Mouse (Mus musculus): ENCODE results near the gene Cd93. TPM values are rescaled to one million over a fixed set of nuclear protein-coding genes. Genes with fewer than 3 reads are reported as not detected.

Cd93 gene
- polyA plus RNA-seq, 1 experiment from 2014 or later: 7.5 TPM

- Histone ChIP-seq H3K4me1 (replicated peaks; ENCODE audit: control insufficient read depth, insufficient read depth, low read length) (no peaks in the 10 kb centered on the region), H3K9me3 (ENCODE audit: control insufficient read depth, low read length) (no peaks in the 10 kb centered on the region), H3K27me3 (ENCODE audit: control insufficient read depth, insufficient read depth, low read length) (no peaks in the 10 kb centered on the region), H3K9ac (ENCODE audit: low read depth, low read length) (no peak overlapping the region), H3K4me2 (replicated peaks; ENCODE audit: low read depth, low read length) (no peak overlapping the region), H3K4me3 (ENCODE audit: low read depth, low read length) (no peak overlapping the region), H3K27ac (ENCODE audit: low read depth, low read length) (no peak overlapping the region), H3K36me3 (ENCODE audit: control insufficient read depth, insufficient read depth, low read length) (no peaks in the 10 kb centered on the region)
- DNase-seq (ENCODE audit: low spot score) (no peak), ATAC-seq (ENCODE audit: low FRiP score) (no peak)
- WGBS: 79% methylated on average over 3 of the region's 3 CpGs
These were observed 24.2 kb downstream of the Cd93 start for GRCm38 (mm10) chr2:148419151-148419550.

- ATAC-seq (ENCODE audit: low FRiP score) (no peak), DNase-seq (ENCODE audit: low spot score) (no peak)
- H3K9ac ChIP-seq (ENCODE audit: low read depth, low read length): no peak overlapping the region
- no peaks in the 10 kb centered on the region for H3K36me3 ChIP-seq (ENCODE audit: control insufficient read depth, insufficient read depth, low read length)
- peaks cover 12% of the 10 kb centered on the region for H3K4me1 ChIP-seq (replicated peaks; ENCODE audit: control insufficient read depth, insufficient read depth, low read length)
- 91% methylated on average over 1 of the region's 1 CpGs for WGBS
- H3K4me3 ChIP-seq (ENCODE audit: low read depth, low read length): no peak overlapping the region
- H3K9me3 ChIP-seq (ENCODE audit: control insufficient read depth, low read length): no peaks in the 10 kb centered on the region
- H3K27me3 ChIP-seq (ENCODE audit: control insufficient read depth, insufficient read depth, low read length): peaks cover 36% of the 10 kb centered on the region
- no peak overlapping the region for H3K4me2 ChIP-seq (replicated peaks; ENCODE audit: low read depth, low read length)
- no peak overlapping the region for H3K27ac ChIP-seq (ENCODE audit: low read depth, low read length)
These were observed 33.5 kb downstream of the Cd93 start for GRCm38 (mm10) chr2:148409821-148410220.

GRCm38 (mm10) chr2:148409141-148409540 is 34.2 kb downstream of the Cd93 start:
- H3K27me3 ChIP-seq (ENCODE audit: control insufficient read depth, insufficient read depth, low read length): peaks cover 37% of the 10 kb centered on the region
- no peak overlapping the region for H3K27ac ChIP-seq (ENCODE audit: low read depth, low read length)
- no peak overlapping the region for H3K4me2 ChIP-seq (replicated peaks; ENCODE audit: low read depth, low read length)
- no peaks in the 10 kb centered on the region for H3K36me3 ChIP-seq (ENCODE audit: control insufficient read depth, insufficient read depth, low read length)
- peak; percentile 76 for ATAC-seq (ENCODE audit: low FRiP score)
- WGBS: 22% methylated on average over 9 of the region's 9 CpGs
- H3K4me1 ChIP-seq (replicated peaks; ENCODE audit: control insufficient read depth, insufficient read depth, low read length): peaks cover 12% of the 10 kb centered on the region
- H3K4me3 ChIP-seq (ENCODE audit: low read depth, low read length): no peak overlapping the region
- no peaks in the 10 kb centered on the region for H3K9me3 ChIP-seq (ENCODE audit: control insufficient read depth, low read length)
- DNase-seq (ENCODE audit: low spot score): peak; percentile 74
- H3K9ac ChIP-seq (ENCODE audit: low read depth, low read length): no peak overlapping the region

DNA sequence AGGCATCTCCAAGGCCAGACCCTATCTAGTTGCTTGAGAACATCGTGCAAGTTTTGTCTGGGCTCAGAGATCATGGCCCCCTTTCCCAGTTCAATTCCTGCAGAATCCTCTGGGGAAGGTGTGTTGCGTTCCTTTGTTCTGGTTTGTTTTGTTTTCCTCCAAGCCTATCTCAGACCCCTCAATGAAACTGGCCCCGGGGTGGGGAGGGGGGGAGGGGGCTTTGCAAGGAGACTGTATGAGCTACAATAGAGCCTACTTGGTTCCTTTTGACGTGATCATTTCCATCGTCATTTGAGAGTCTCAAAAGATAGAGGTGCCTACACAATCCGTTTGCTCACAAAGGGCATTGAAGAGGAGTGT is 34.6 kb downstream of the Cd93 start:
- H3K27me3 ChIP-seq (ENCODE audit: control insufficient read depth, insufficient read depth, low read length): peaks cover 37% of the 10 kb centered on the region

GRCm38 (mm10) chr2:148407870-148408760 is 35.2 kb downstream of the Cd93 start, which contains the start of gene Thbd:
Gene Thbd, minus strand, starts transcription at chr2:148408188.
- Histone ChIP-seq H3K27ac (ENCODE audit: low read depth, low read length) (no peak within 1 kb of the TSS), H3K4me1 (replicated peaks; ENCODE audit: control insufficient read depth, insufficient read depth, low read length) (peaks cover 12% of the 10 kb centered on the region), H3K4me2 (replicated peaks; ENCODE audit: low read depth, low read length) (peak within 1 kb of the TSS; percentile 59), H3K4me3 (ENCODE audit: low read depth, low read length) (peak within 1 kb of the TSS; percentile 34), H3K9ac (ENCODE audit: low read depth, low read length) (peak within 1 kb of the TSS; percentile 40), H3K9me3 (ENCODE audit: control insufficient read depth, low read length) (no peaks in the 10 kb centered on the region), H3K36me3 (ENCODE audit: control insufficient read depth, insufficient read depth, low read length) (no peaks in the 10 kb centered on the region), H3K27me3 (ENCODE audit: control insufficient read depth, insufficient read depth, low read length) (peaks cover 37% of the 10 kb centered on the region)
- WGBS: 3% methylated on average over 35 of the region's 35 CpGs
- ATAC-seq (ENCODE audit: low FRiP score) (peak; percentile 62), DNase-seq (ENCODE audit: low spot score) (peak; percentile 36)

More for the DNA sequence above, 34.6 kb downstream of the Cd93 start:
- H3K4me3 ChIP-seq (ENCODE audit: low read depth, low read length): no peak overlapping the region
- DNase-seq (ENCODE audit: low spot score) (no peak), ATAC-seq (ENCODE audit: low FRiP score) (peak; percentile 42; the same call in 1 of the 2 replicates)
- H3K9me3 ChIP-seq (ENCODE audit: control insufficient read depth, low read length): no peaks in the 10 kb centered on the region
- H3K4me2 ChIP-seq (replicated peaks; ENCODE audit: low read depth, low read length): no peak overlapping the region
- no peak overlapping the region for H3K27ac ChIP-seq (ENCODE audit: low read depth, low read length)
- peaks cover 12% of the 10 kb centered on the region for H3K4me1 ChIP-seq (replicated peaks; ENCODE audit: control insufficient read depth, insufficient read depth, low read length)
- WGBS: 14% methylated on average over 6 of the region's 6 CpGs
- no peaks in the 10 kb centered on the region for H3K36me3 ChIP-seq (ENCODE audit: control insufficient read depth, insufficient read depth, low read length)
- H3K9ac ChIP-seq (ENCODE audit: low read depth, low read length): no peak overlapping the region

- Histone ChIP-seq H3K4me3 (ENCODE audit: low read depth, low read length) (peak overlapping the region; percentile 34), H3K9ac (ENCODE audit: low read depth, low read length) (peak overlapping the region; percentile 40), H3K36me3 (ENCODE audit: control insufficient read depth, insufficient read depth, low read length) (no peaks in the 10 kb centered on the region), H3K4me1 (replicated peaks; ENCODE audit: control insufficient read depth, insufficient read depth, low read length) (peaks cover 12% of the 10 kb centered on the region), H3K9me3 (ENCODE audit: control insufficient read depth, low read length) (no peaks in the 10 kb centered on the region), H3K4me2 (replicated peaks; ENCODE audit: low read depth, low read length) (peak overlapping the region; percentile 59), H3K27ac (ENCODE audit: low read depth, low read length) (no peak overlapping the region), H3K27me3 (ENCODE audit: control insufficient read depth, insufficient read depth, low read length) (peaks cover 37% of the 10 kb centered on the region)
- 6% methylated on average over 55 of the region's 55 CpGs for WGBS
- DNase-seq (ENCODE audit: low spot score) (peak; percentile 63), ATAC-seq (ENCODE audit: low FRiP score) (peak; percentile 58)
These were observed 36.1 kb downstream of the Cd93 start for GRCm38 (mm10) chr2:148406971-148407869.

GRCm38 (mm10) chr2:148406160-148406970 is 37.0 kb downstream of the Cd93 start:
- H3K9me3 ChIP-seq (ENCODE audit: control insufficient read depth, low read length): no peaks in the 10 kb centered on the region
- peak; percentile 54 for DNase-seq (ENCODE audit: low spot score)
- peaks cover 12% of the 10 kb centered on the region for H3K4me1 ChIP-seq (replicated peaks; ENCODE audit: control insufficient read depth, insufficient read depth, low read length)
- H3K36me3 ChIP-seq (ENCODE audit: control insufficient read depth, insufficient read depth, low read length): no peaks in the 10 kb centered on the region
- H3K4me2 ChIP-seq (replicated peaks; ENCODE audit: low read depth, low read length): peak overlapping the region; percentile 59
- 0 out of 2 replicates have a peak overlapping the region, but pooled peaks have one; percentile 19 for H3K9ac ChIP-seq (ENCODE audit: low read depth, low read length)
- no peak for ATAC-seq (ENCODE audit: low FRiP score)
- peaks cover 37% of the 10 kb centered on the region for H3K27me3 ChIP-seq (ENCODE audit: control insufficient read depth, insufficient read depth, low read length)
- no peak overlapping the region for H3K27ac ChIP-seq (ENCODE audit: low read depth, low read length)
- H3K4me3 ChIP-seq (ENCODE audit: low read depth, low read length): peak overlapping the region; percentile 34
- 10% methylated on average over 34 of the region's 34 CpGs for WGBS

- DNase-seq (ENCODE audit: low spot score) (no peak), ATAC-seq (ENCODE audit: low FRiP score) (no peak)
- Histone ChIP-seq H3K9me3 (ENCODE audit: control insufficient read depth, low read length) (no peaks in the 10 kb centered on the region), H3K4me1 (replicated peaks; ENCODE audit: control insufficient read depth, insufficient read depth, low read length) (peaks cover 12% of the 10 kb centered on the region), H3K4me2 (replicated peaks; ENCODE audit: low read depth, low read length) (no peak overlapping the region), H3K4me3 (ENCODE audit: low read depth, low read length) (no peak overlapping the region), H3K36me3 (ENCODE audit: control insufficient read depth, insufficient read depth, low read length) (no peaks in the 10 kb centered on the region), H3K9ac (ENCODE audit: low read depth, low read length) (no peak overlapping the region), H3K27ac (ENCODE audit: low read depth, low read length) (no peak overlapping the region), H3K27me3 (ENCODE audit: control insufficient read depth, insufficient read depth, low read length) (peaks cover 37% of the 10 kb centered on the region)
- WGBS: 72% methylated on average over 5 of the region's 5 CpGs
These were observed 38.5 kb downstream of the Cd93 start for GRCm38 (mm10) chr2:148404906-148405305.
